Mouse (Mus musculus) retina, postnatal 1 day (tissue): ENCODE data around the gene Rrm1.
A peak's percentile ranks its signal among the peaks of the same experiment; 100 is the strongest.
"Not testable (repeated sequence)": the region's sequence is repeated elsewhere in the genome, so short reads cannot be mapped to it uniquely, and the experiment has no call there.

Experiments used
- DNase-seq: peaks from one replicate; pipeline ENCODE4 v3.0.0-alpha.2; 2012

The Rrm1 gene

GRCm38 (mm10) chr7:102478425-102478824 is 36.9 kb downstream of the Rrm1 start:
- no peak for DNase-seq

DNA sequence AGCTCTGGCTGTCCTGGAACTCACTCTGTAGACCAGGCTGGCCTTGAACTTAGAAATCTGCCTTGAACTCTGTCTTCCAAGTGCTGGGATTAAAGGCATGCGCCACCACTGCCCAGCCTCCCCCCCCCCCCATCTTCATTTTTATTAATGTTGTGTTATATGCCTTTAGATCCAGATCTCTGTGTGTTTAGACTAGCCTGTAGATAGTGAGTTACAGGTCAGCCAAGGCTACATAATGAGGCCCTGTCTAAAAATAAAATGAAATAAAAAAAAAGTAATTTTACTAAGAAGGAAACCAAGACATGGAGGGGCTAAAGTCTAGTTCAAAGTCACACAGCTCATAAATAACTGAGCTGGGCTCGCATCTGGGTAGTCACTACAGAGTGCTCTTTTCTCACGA is 37.4 kb downstream of the Rrm1 start:
- no peak for DNase-seq

- DNase-seq = no peak
Measured at GRCm38 (mm10) chr7:102479368-102480078, 38.0 kb downstream of the Rrm1 start.

GRCm38 (mm10) chr7:102480821-102481220 is 39.3 kb downstream of the Rrm1 start:
- DNase-seq = no peak

GRCm38 (mm10) chr7:102481579-102481978 is 40.1 kb downstream of the Rrm1 start, which contains the start of gene Olfr543:
Olfr543 (minus strand) TSS chr7:102481679.
- DNase-seq = no peak

GRCm38 (mm10) chr7:102483665-102484064 is 42.2 kb downstream of the Rrm1 start:
- no peak for DNase-seq

- DNase-seq = not testable (repeated sequence)
Measured at GRCm38 (mm10) chr7:102484766-102485165, 43.3 kb downstream of the Rrm1 start.

DNA sequence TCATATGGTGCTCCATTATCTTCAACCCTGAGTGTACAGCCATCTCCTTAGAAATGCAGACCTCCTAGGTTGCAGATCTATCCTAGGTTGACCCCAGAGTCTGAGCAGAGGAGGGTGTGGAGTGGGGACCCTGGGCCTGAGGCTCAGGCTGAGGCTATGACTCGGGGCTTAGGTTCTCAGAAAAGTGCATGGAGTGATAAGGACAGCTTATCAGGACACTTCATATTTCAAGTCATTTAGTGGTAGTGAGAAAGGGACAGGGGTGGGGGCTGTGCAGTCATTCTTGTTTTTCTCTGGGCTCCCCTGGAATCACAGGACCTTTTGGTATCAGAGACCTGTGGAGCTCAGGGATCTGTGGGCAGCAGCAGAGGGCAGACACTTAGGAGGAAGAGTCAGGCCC is 44.6 kb downstream of the Rrm1 start:
- no peak for DNase-seq

DNA sequence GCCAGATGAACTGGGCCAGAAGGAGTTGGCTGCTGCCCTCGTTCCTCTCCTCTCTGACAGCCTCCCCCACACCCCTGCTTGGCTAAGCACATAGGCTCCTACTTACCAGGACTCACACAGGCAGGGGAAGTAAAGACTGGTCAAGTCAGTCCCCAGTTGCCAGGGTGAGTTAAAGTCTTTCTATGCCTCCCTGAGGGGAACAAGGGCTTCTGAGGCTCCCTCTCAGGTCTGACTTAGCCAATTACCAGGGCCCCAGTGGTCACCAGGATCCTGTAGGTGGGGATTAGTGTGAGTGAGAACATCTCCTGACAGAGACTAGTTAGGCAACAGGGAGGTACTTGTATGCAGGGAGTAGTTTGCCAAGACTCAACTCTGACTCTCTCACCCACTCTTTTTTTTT is 46.7 kb downstream of the Rrm1 start, which contains the start of gene Olfr544:
Gene Olfr544, minus strand, starts transcription at position 153 of the 400 bp plus-strand sequence.
- DNase-seq = no peak

DNA sequence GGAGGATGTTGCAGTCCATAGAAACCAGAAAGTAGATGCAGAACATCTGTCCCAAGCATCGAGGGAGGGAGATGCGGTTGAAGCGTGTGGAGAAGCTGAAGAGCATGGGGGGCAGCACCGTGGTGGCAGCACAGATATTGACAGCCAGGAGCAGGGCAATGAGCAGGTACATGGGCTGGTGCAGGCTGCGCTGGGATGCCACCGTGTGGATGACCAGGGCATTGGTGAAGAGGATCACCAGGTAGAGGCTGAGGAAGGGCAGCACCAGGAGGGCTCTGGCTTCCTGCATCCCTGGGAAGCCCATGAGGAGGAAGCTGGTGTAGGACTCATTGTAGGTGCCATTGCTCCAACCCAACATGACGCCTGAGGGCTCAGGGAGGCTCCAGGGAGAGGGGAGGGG is 52.9 kb downstream of the Rrm1 start:
- not testable (repeated sequence) for DNase-seq

DNA sequence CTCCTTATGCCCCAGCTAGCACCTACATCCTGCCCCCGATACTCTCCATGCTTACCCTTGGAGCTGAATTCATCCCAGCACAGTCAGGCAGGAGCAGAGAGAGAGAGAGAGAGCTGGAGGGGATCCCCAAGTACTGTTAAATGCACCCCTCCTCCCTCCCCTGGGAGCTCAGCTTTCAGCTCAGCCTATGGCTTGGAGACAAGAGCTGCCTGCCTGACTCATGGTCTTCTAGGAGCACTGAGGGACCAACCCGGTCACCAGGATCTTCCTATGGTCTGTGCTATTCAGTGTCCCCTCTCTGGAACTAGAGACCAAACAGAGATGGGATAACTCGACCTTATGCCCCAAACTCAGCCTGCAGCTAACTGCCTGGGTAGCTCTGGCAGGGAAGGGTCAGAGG is 58.0 kb downstream of the Rrm1 start, which contains the start of gene Olfr545:
Gene Olfr545, minus strand, starts transcription at position 101 of the 400 bp plus-strand sequence.
- no peak for DNase-seq

DNA sequence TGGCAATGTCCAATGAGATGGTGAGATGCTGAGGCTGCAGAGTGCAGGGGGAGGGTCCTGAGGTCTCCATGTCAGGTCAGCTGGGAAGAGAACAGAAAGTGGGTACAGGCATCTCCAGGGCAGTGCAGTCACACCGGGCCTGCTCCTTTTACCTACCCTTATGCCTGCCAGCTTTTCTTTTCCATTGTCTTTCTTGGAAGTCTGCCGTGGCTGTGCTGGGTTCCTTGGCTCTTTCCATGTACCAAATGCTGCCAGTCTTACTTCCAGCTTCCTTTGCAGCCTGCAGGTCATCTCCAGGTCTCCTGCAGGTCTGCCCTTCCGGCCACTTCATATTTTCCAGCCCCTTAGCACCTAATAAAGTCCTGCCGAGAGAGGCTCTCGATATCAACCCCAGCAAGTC is 60.5 kb downstream of the Rrm1 start:
- no peak for DNase-seq

GRCm38 (mm10) chr7:102506848-102507247 is 65.4 kb downstream of the Rrm1 start:
- DNase-seq = peak; percentile 80

GRCm38 (mm10) chr7:102508066-102508465 is 66.6 kb downstream of the Rrm1 start:
- DNase-seq = no peak

DNA sequence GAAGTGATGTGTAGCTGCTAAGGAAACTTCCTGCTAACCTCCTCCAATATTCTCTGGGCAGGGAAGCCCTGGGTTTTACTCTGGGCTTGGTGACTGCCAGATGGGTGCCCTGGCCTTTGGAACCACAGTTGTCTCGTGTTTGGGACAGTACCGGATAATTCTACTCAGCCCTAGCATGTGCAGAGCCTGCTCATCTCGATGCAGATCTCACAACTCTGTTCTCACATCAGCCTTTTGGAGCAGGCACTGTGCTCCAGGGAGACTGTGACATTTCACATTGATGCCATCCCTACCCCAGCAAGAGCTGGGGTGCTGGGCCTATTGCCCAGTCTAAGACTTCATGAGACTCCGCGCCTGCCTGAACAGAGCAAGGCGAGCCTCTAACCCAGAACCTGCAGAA is 67.2 kb downstream of the Rrm1 start:
- DNase-seq = no peak

- DNase-seq = no peak
Measured at GRCm38 (mm10) chr7:102509726-102510125, 68.2 kb downstream of the Rrm1 start.

DNA sequence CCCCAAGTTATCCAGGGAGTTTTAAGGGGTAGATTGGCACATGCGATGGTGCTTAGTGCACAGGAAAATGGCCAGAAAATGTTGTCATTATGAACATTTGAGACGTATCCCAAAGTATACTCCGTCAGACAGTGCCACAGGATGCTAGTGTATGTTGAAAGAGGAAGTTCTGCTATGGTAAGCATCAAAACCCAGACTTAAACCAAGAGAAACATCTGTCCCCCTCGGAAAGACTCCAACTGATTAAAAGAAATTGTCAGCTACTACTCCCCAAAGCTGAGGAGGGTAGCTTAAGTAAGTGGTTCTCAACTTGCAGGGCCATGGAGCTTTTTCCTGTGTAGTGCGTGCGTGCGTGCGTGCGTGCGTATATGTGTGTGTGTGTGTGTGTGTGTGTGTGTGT is 70.4 kb downstream of the Rrm1 start:
- DNase-seq = no peak

GRCm38 (mm10) chr7:102512814-102513435 is 71.4 kb downstream of the Rrm1 start:
- DNase-seq = peak; percentile 88

GRCm38 (mm10) chr7:102514144-102514543 is 72.6 kb downstream of the Rrm1 start:
- DNase-seq = no peak

DNA sequence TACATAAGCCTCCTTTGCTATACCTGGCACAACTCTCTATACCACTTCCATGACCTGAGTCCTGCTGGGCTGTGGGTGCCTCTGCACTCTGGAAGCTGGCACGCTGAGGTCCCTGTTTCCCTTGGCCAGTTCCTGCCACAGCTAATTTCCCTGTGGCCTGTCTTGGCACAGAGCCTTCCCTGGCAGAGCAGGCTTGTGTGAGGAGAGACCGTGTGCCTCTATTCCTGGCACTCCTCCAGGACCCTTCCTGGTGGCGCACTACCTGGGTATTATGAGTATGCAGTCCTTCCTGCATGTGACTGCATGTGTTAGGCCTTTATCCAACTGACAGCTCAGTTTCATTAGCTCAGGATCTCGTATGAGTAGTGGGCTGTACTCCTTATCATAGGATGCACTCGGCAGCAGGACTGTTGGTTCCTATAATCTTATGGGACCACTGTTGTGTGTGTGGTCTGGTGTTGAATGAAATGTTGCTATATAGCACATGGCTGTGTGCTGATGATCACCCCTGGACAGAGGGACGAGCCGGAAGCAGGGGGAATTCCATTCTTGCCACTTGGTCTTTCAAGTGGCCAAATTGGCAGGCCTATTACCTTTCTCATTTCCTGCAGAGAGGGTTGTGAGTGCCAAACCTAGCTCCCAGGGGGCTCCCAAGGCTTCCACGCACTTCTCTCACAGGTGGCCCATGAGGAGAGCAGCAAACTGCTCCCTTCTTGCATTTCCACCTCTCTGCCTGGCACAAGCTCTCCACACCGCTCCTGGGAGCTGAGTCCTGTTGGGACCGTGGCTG is 75.0 kb downstream of the Rrm1 start:
- DNase-seq = peak; percentile 14

DNA sequence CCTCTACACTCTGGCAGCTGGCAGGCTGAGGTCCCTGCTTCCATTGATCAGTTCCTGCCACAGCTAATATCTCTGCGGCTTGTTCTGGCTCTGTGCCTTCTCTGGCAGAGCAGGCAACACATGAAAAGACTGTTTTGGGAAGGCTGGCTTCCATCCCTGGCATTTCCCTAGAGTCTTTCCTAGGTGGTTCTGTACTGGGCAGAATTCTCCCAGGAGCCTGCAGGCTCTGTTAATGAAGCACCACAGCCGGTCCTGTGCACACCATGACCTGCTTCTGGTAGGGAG is 75.5 kb downstream of the Rrm1 start:
- DNase-seq = no peak
